Mouse (Mus musculus) ES-CJ7 (cell line): ENCODE data around the gene Ccdc141.
A peak's percentile ranks its signal among the peaks of the same experiment; 100 is the strongest.

Experiments used
- DNase-seq: peaks from one replicate; pipeline ENCODE4 v3.0.0; 2011; ENCODE audit warnings: low read depth, low spot score

Ccdc141 gene

GRCm38 (mm10) chr2:77174313-77174712, 3.9 kb upstream of the Ccdc141 start:
- DNase-seq, result no peak

- DNase-seq, result no peak
Observed at GRCm38 (mm10) chr2:77173821-77174220, 3.4 kb upstream of the Ccdc141 start.

GRCm38 (mm10) chr2:77173366-77173765, 2.9 kb upstream of the Ccdc141 start:
- DNase-seq, result no peak

- no peak for DNase-seq
Observed at GRCm38 (mm10) chr2:77172241-77172671, 1.8 kb upstream of the Ccdc141 start.

- DNase-seq, result peak; percentile 25
Observed at GRCm38 (mm10) chr2:77171444-77172240, 1.2 kb upstream of the Ccdc141 start.

- DNase-seq, result peak; percentile 73
Observed at GRCm38 (mm10) chr2:77169916-77170632, 362 bp downstream of the Ccdc141 start.

- no peak for DNase-seq
Observed at GRCm38 (mm10) chr2:77169218-77169617, 1.2 kb downstream of the Ccdc141 start.

- DNase-seq, result no peak
Observed at GRCm38 (mm10) chr2:77168781-77169180, 1.7 kb downstream of the Ccdc141 start.

GRCm38 (mm10) chr2:77168081-77168685, 2.3 kb downstream of the Ccdc141 start:
- DNase-seq, result no peak

GRCm38 (mm10) chr2:77166366-77166765, 4.1 kb downstream of the Ccdc141 start:
- no peak for DNase-seq

- DNase-seq, result no peak
Observed at GRCm38 (mm10) chr2:77164662-77165061, 5.8 kb downstream of the Ccdc141 start.

GRCm38 (mm10) chr2:77163381-77163780, 7.1 kb downstream of the Ccdc141 start:
- DNase-seq, result no peak

- DNase-seq, result no peak
Observed at GRCm38 (mm10) chr2:77162135-77162534, 8.3 kb downstream of the Ccdc141 start.

- no peak for DNase-seq
Observed at GRCm38 (mm10) chr2:77157546-77157945, 12.9 kb downstream of the Ccdc141 start.

GRCm38 (mm10) chr2:77154080-77154479, 16.4 kb downstream of the Ccdc141 start:
- no peak for DNase-seq

- no peak for DNase-seq
Observed at GRCm38 (mm10) chr2:77151255-77151654, 19.2 kb downstream of the Ccdc141 start.

- DNase-seq, result no peak
Observed at GRCm38 (mm10) chr2:77149576-77149975, 20.9 kb downstream of the Ccdc141 start.

GRCm38 (mm10) chr2:77148215-77148614, 22.2 kb downstream of the Ccdc141 start:
- DNase-seq, result no peak

- DNase-seq, result peak; percentile 39
Observed at GRCm38 (mm10) chr2:77146968-77147367, 23.5 kb downstream of the Ccdc141 start.

- peak; percentile 34 for DNase-seq
Observed at GRCm38 (mm10) chr2:77146291-77146690, 24.1 kb downstream of the Ccdc141 start.

GRCm38 (mm10) chr2:77143536-77143935, 26.9 kb downstream of the Ccdc141 start:
- no peak for DNase-seq

- DNase-seq, result no peak
Observed at GRCm38 (mm10) chr2:77138879-77139278, 31.6 kb downstream of the Ccdc141 start.
